Mouse (Mus musculus) duodenum, adult 2 months (tissue): ENCODE results near the gene Baiap3. TPM values are rescaled to one million over a fixed set of nuclear protein-coding genes. Genes with fewer than 3 reads are reported as not detected.

Source experiments
- polyA plus RNA-seq: library from polyadenylated mRNA; depleted of rRNA; stranded (reverse); fragments of >200 nt; gene quantifications from 2 replicates; pipeline ENCODE4 v1.2.3, GENCODE M21; 2012; ENCODE audit warnings: low replicate concordance; rRNA removed

Baiap3 gene
- 19.8 and 28.1 TPM in 2 replicates for polyA plus RNA-seq

DNA sequence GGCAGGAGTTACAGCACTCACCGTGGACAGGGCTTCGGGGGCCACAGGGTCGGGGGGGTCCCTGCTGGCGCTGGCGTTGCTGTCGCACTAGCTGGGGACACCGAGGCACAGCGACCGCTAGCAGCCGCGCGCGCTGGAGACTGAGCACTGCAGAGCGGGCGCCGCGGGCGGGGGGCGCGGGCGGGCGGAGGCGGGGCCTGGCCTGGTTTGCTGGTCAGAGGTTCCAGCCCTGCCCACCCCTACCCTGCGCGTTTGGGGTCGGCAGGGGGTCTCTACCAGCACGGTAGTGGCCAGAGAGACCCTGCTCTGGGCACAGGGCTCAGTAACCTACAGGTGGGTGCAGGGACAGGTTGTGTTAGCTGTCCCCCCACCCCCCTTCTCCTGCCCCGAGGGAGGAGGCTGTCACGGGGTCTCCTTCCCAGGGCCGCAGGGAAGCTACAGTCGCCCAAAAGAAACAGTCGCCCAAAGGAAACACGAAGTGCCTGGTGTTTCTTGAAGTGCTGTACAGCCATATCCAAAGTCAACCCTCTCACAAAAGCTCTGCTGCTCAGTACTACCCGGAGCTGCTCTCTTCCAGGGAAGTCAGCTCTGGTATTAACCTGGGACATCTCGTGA is at the start of gene Baiap3:
Baiap3 (minus strand) TSS at position 225 of the 615 bp plus-strand sequence.

DNA sequence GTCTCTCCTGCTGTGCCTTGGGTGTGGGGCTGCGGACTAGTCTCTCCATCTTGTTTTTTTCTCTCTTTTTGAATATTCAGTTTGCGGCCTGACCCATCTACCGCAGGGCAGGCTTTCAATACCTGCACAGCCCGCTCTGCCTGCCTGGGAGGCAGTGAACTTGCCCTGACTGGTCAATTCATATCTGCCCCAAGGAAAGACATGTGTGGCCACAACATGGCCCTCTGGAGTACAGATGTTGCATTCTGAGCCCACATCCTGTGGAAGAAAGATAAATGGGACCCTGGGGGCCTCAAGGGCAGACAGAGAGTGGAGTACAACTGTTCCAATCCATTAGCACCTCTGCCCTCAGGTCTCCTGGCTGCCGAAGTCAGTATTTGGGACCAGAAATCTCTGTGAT is 41.9 kb upstream of the Baiap3 start, which contains the start of gene Prss34:
Prss34 (plus strand) TSS at position 301 of the 400 bp plus-strand sequence.

DNA sequence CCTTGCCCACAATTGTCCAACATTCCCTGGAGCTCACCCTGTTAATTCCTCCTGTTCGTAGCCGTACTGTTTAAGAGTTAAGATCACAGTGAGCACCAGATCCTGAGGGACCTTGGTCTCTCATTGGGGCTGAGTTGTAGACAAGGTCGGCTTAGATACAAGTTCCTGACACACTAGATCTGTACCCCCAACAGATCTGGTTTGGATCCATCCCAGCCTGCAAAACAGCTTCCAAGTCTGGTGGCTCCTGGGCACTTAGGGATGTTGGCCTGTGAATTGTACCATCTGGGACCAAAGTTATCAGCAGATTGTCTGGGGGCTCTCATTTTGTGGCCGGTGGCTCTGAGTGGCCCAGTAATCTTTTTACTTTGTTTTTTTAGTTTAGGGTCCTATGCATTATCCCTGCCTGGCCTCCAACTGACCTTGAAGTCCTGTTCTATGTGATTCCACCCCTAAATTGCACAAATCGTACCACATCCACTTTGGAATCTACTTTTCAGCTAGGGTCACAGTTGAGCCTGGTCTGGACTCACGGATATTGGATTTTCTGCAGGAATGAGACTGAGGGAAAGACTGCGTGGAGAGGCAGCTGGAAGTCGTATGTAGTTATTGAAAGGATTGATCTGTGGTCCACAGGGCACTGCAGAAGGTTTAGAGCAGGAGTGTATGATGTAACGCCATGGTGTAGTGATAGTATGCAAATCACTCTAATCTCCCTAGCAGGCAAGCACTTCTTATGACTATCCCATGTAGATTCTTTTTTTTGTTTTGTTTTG is 18.6 kb upstream of the Baiap3 start, which contains the start of gene Ube2i:
Ube2i (minus strand) TSS at position 52 of the 776 bp plus-strand sequence.

DNA sequence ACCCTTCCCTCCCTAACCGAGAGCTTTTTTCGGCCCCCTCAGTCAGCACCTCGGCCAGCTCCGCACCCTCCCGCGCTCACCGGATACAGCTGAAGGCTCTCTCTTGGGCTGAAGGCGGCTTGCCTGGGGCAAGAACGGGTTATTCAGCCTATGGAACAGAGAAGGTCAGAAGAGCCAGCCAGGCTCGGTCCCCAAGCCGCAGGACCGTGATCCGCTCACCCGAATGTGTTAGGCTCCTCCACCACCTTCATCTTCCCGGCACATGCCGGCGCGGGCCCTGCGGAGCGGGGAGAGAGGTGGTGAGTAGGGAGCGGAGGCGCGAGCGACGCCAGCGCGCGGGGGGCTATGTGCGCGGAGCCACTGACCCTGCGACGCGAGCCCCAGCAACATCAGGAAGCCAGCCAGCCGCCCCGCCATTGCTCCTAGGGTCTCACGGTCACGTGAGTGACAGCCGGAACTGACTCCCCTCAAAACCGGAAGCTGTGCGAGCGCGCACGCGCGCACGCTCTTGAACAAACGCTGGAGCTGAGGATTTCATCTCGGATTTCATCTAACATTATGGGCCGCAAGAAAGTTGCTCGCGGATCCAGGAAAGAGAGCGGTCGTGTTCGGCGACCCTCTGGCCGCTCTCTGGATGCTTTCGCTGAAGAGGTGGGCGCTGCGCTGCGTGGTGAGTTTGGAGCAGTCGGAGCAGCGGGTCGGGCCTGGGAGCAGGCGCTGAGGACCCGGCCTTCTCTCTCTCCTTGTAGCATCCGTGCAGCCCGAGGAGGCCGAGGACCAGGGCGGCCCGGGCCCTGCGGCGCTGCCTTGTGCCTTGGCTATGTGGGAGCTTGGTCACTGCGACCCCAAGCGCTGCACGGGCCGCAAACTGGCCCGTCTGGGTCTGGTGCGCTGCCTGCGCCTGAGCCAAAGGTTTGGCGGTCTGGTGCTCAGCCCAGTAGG is 16.2 kb downstream of the Baiap3 start, which contains the start of the genes Gnptg and Tsr3:
Gnptg (minus strand) TSS at position 430 of the 942 bp plus-strand sequence.
Tsr3 (plus strand) TSS at position 476 of the 942 bp plus-strand sequence.

Other genes with a start within 250 kb of the Baiap3 start
- gene Cramp1l, start 240.6 kb downstream of the Baiap3 start, polyA plus RNA-seq: 5.8 and 8.0 TPM in 2 replicates
- 5.5 and 5.6 TPM in 2 replicates for gene Ift140, start 240.3 kb downstream of the Baiap3 start, polyA plus RNA-seq
- 14.0 and 15.0 TPM in 2 replicates for gene Tmem204, start 172.8 kb downstream of the Baiap3 start, polyA plus RNA-seq
- gene Telo2, start 140.4 kb downstream of the Baiap3 start, polyA plus RNA-seq: 5.7 and 6.4 TPM in 2 replicates
- gene Ptx4, start 135.6 kb downstream of the Baiap3 start, polyA plus RNA-seq: 0.20 TPM in 1 of 2 replicates, not detected in the other
- 15.3 and 15.8 TPM in 2 replicates for gene Clcn7, start 123.0 kb downstream of the Baiap3 start, polyA plus RNA-seq
- gene Ccdc154, start 93.9 kb downstream of the Baiap3 start, polyA plus RNA-seq: not detected in 2 replicates
- 0.49 TPM in 1 of 2 replicates, not detected in the other for gene Gm38655, start 80.9 kb downstream of the Baiap3 start, polyA plus RNA-seq
- gene BC003965, start 71.8 kb downstream of the Baiap3 start, polyA plus RNA-seq: 9.4 and 18.4 TPM in 2 replicates
- 11.9 and 17.4 TPM in 2 replicates for gene Unkl, start 68.0 kb downstream of the Baiap3 start, polyA plus RNA-seq
- 25.9 and 27.6 TPM in 2 replicates for gene Gnptg, start 16.2 kb downstream of the Baiap3 start, polyA plus RNA-seq
- 11.0 and 13.7 TPM in 2 replicates for gene Tsr3, start 16.2 kb downstream of the Baiap3 start, polyA plus RNA-seq
- gene Ube2i, start 18.3 kb upstream of the Baiap3 start, polyA plus RNA-seq: 52.6 and 73.8 TPM in 2 replicates
- gene Prss34, start 42.0 kb upstream of the Baiap3 start, polyA plus RNA-seq: not detected in 2 replicates
- gene Prss28, start 52.3 kb upstream of the Baiap3 start, polyA plus RNA-seq: 0.34 TPM in 1 of 2 replicates, not detected in the other
- gene Prss29, start 62.3 kb upstream of the Baiap3 start, polyA plus RNA-seq: not detected in 2 replicates
- not detected in 2 replicates for gene Tpsab1, start 89.2 kb upstream of the Baiap3 start, polyA plus RNA-seq
- gene Tpsb2, start 109.9 kb upstream of the Baiap3 start, polyA plus RNA-seq: 0.74 and 2.4 TPM in 2 replicates
- 32.4 and 59.2 TPM in 2 replicates for gene Tpsg1, start 112.9 kb upstream of the Baiap3 start, polyA plus RNA-seq
- gene Cacna1h, start 177.4 kb upstream of the Baiap3 start, polyA plus RNA-seq: 20.3 and 29.6 TPM in 2 replicates
- 0.13 and 0.19 TPM in 2 replicates for gene Tekt4, start 198.3 kb upstream of the Baiap3 start, polyA plus RNA-seq
- 0.33 and 0.70 TPM in 2 replicates for gene Sstr5, start 240.9 kb upstream of the Baiap3 start, polyA plus RNA-seq